Mouse (Mus musculus): ENCODE results near the gene Espn.

- TF ChIP-seq GATA1 (IDR thresholded peaks at IDR 0.05; ENCODE audit: low read length) (no peak), TAL1 (IDR thresholded peaks at IDR 0.05; ENCODE audit: low read length) (no peak)
These were observed 15.9 kb upstream of the Espn start for GRCm38 (mm10) chr4:152168052-152168451.

All from erythroblast, embryonic 14.5 days (primary cell).